Mouse (Mus musculus) erythroblast, adult 5-6 weeks (primary cell): Measurements from ENCODE around the gene Ssbp4. TPM values are rescaled to one million over a fixed set of nuclear protein-coding genes. Genes with fewer than 3 reads are reported as not detected.

ENCODE experiments used
- ATAC-seq: replicated peaks from 2 replicates; pipeline ENCODE4 v1.8.0; 2016; ENCODE audit warnings: moderate number of reproducible peaks, mild to moderate bottlenecking, moderate TSS enrichment, inconsistent platforms; ENCODE audit not compliant: poor library complexity, low FRiP score, severe bottlenecking
- total RNA-seq, 2 experiments: library from RNA; stranded (forward) in 1 of 2; stranded (reverse) in 1 of 2; fragments of 150-400 nt in 1 of 2; fragments of 200-764, 138-1000 nt in 1 of 2; gene quantifications; 2 replicates each; pipeline versions ENCODE4 v1.2.3 to v1.2.4; 2015 to 2017; ENCODE audit warnings: low replicate concordance in 2 of 2

Ssbp4 gene
- total RNA-seq, 2 experiments from 2014 or later: 6.3 TPM

GRCm38 (mm10) chr8:70561809-70562535 is 46.7 kb downstream of the Ssbp4 start:
- ATAC-seq: 0 out of 2 replicates have a peak, but pooled peaks have one; percentile 25

- ATAC-seq: no peak
Observed at GRCm38 (mm10) chr8:70561357-70561756, 47.3 kb downstream of the Ssbp4 start.

GRCm38 (mm10) chr8:70560564-70560963 is 48.1 kb downstream of the Ssbp4 start:
- no peak for ATAC-seq

- no peak for ATAC-seq
Observed at GRCm38 (mm10) chr8:70560096-70560495, 48.6 kb downstream of the Ssbp4 start.

GRCm38 (mm10) chr8:70558983-70559382 is 49.7 kb downstream of the Ssbp4 start:
- ATAC-seq: no peak

- ATAC-seq: no peak
Observed at GRCm38 (mm10) chr8:70558334-70558733, 50.3 kb downstream of the Ssbp4 start.

- ATAC-seq: no peak
Observed at GRCm38 (mm10) chr8:70555079-70555747, 53.5 kb downstream of the Ssbp4 start.

GRCm38 (mm10) chr8:70553740-70554139 is 54.9 kb downstream of the Ssbp4 start:
- ATAC-seq: no peak

GRCm38 (mm10) chr8:70552836-70553235 is 55.8 kb downstream of the Ssbp4 start:
- ATAC-seq: no peak

GRCm38 (mm10) chr8:70551558-70552161 is 57.0 kb downstream of the Ssbp4 start:
- ATAC-seq: no peak

- ATAC-seq: no peak
Observed at GRCm38 (mm10) chr8:70549412-70550184, 59.1 kb downstream of the Ssbp4 start.

GRCm38 (mm10) chr8:70547762-70548161 is 60.9 kb downstream of the Ssbp4 start:
- ATAC-seq: no peak

Other genes starting within 250 kb of the Ssbp4 start
- not detected in 2 replicates for gene Comp, start 235.3 kb downstream of the Ssbp4 start, total RNA-seq (2015; ENCODE audit: low replicate concordance)
- 0.43 TPM in 1 of 2 replicates, not detected in the other for gene Comp, start 235.3 kb downstream of the Ssbp4 start, total RNA-seq (2017; ENCODE audit: low replicate concordance)
- 4.2 and 4.4 TPM in 2 replicates for gene Crtc1, start 169.3 kb downstream of the Ssbp4 start, total RNA-seq (2015; ENCODE audit: low replicate concordance)
- gene Crtc1, start 169.3 kb downstream of the Ssbp4 start, total RNA-seq (2017; ENCODE audit: low replicate concordance): 1.7 and 2.0 TPM in 2 replicates
- gene Klhl26, start 131.9 kb downstream of the Ssbp4 start, total RNA-seq (2015; ENCODE audit: low replicate concordance): 0.38 and 1.7 TPM in 2 replicates
- 1.8 and 2.8 TPM in 2 replicates for gene Klhl26, start 131.9 kb downstream of the Ssbp4 start, total RNA-seq (2017; ENCODE audit: low replicate concordance)
- not detected in 2 replicates for gene Tmem59l, start 121.5 kb downstream of the Ssbp4 start, total RNA-seq (2015; ENCODE audit: low replicate concordance)
- gene Tmem59l, start 121.5 kb downstream of the Ssbp4 start, total RNA-seq (2017; ENCODE audit: low replicate concordance): not detected in 2 replicates
- gene Crlf1, start 115.7 kb downstream of the Ssbp4 start, total RNA-seq (2015; ENCODE audit: low replicate concordance): 3.7 TPM in 1 of 2 replicates, not detected in the other
- 2.5 TPM in 1 of 2 replicates, not detected in the other for gene Crlf1, start 115.7 kb downstream of the Ssbp4 start, total RNA-seq (2017; ENCODE audit: low replicate concordance)
- 2.9 and 14.0 TPM in 2 replicates for gene Rex1bd, start 102.1 kb downstream of the Ssbp4 start, total RNA-seq (2015; ENCODE audit: low replicate concordance)
- gene Rex1bd, start 102.1 kb downstream of the Ssbp4 start, total RNA-seq (2017; ENCODE audit: low replicate concordance): 5.2 and 9.5 TPM in 2 replicates
- gene Uba52, start 98.1 kb downstream of the Ssbp4 start, total RNA-seq (2015; ENCODE audit: low replicate concordance): 653 and 914 TPM in 2 replicates
- 249 and 1,009 TPM in 2 replicates for gene Uba52, start 98.1 kb downstream of the Ssbp4 start, total RNA-seq (2017; ENCODE audit: low replicate concordance)
- gene Fkbp8, start 81.1 kb downstream of the Ssbp4 start, total RNA-seq (2015; ENCODE audit: low replicate concordance): 27.1 and 47.4 TPM in 2 replicates
- 53.5 and 56.9 TPM in 2 replicates for gene Fkbp8, start 81.1 kb downstream of the Ssbp4 start, total RNA-seq (2017; ENCODE audit: low replicate concordance)
- 21.7 and 45.3 TPM in 2 replicates for gene Kxd1, start 80.9 kb downstream of the Ssbp4 start, total RNA-seq (2015; ENCODE audit: low replicate concordance)
- 10.9 and 18.1 TPM in 2 replicates for gene Kxd1, start 80.9 kb downstream of the Ssbp4 start, total RNA-seq (2017; ENCODE audit: low replicate concordance)
- 2.5 and 5.2 TPM in 2 replicates for gene Ell, start 69.4 kb downstream of the Ssbp4 start, total RNA-seq (2015; ENCODE audit: low replicate concordance)
- gene Ell, start 69.4 kb downstream of the Ssbp4 start, total RNA-seq (2017; ENCODE audit: low replicate concordance): 4.0 and 4.7 TPM in 2 replicates
- 3.8 and 6.1 TPM in 2 replicates for gene Isyna1, start 14.5 kb downstream of the Ssbp4 start, total RNA-seq (2015; ENCODE audit: low replicate concordance)
- 1.4 and 7.7 TPM in 2 replicates for gene Isyna1, start 14.5 kb downstream of the Ssbp4 start, total RNA-seq (2017; ENCODE audit: low replicate concordance)
- 5.4 and 9.0 TPM in 2 replicates for gene Lrrc25, start 7.3 kb upstream of the Ssbp4 start, total RNA-seq (2015; ENCODE audit: low replicate concordance)
- gene Lrrc25, start 7.3 kb upstream of the Ssbp4 start, total RNA-seq (2017; ENCODE audit: low replicate concordance): 0.98 and 2.3 TPM in 2 replicates
- gene Gdf15, start 23.6 kb upstream of the Ssbp4 start, total RNA-seq (2015; ENCODE audit: low replicate concordance): not detected in 2 replicates
- 0.60 TPM in 1 of 2 replicates, not detected in the other for gene Gdf15, start 23.6 kb upstream of the Ssbp4 start, total RNA-seq (2017; ENCODE audit: low replicate concordance)
- 1.2 and 5.9 TPM in 2 replicates for gene Pgpep1, start 51.5 kb upstream of the Ssbp4 start, total RNA-seq (2015; ENCODE audit: low replicate concordance)
- 0.28 and 1.4 TPM in 2 replicates for gene Pgpep1, start 51.5 kb upstream of the Ssbp4 start, total RNA-seq (2017; ENCODE audit: low replicate concordance)
- 41.1 and 51.6 TPM in 2 replicates for gene Lsm4, start 64.4 kb upstream of the Ssbp4 start, total RNA-seq (2015; ENCODE audit: low replicate concordance)
- gene Lsm4, start 64.4 kb upstream of the Ssbp4 start, total RNA-seq (2017; ENCODE audit: low replicate concordance): 20.9 and 26.2 TPM in 2 replicates
- gene Jund, start 90.1 kb upstream of the Ssbp4 start, total RNA-seq (2015; ENCODE audit: low replicate concordance): 29.2 and 53.9 TPM in 2 replicates
- 52.2 and 61.9 TPM in 2 replicates for gene Jund, start 90.1 kb upstream of the Ssbp4 start, total RNA-seq (2017; ENCODE audit: low replicate concordance)
- gene Iqcn, start 94.6 kb upstream of the Ssbp4 start, total RNA-seq (2015; ENCODE audit: low replicate concordance): not detected in 2 replicates
- gene Iqcn, start 94.6 kb upstream of the Ssbp4 start, total RNA-seq (2017; ENCODE audit: low replicate concordance): not detected in 2 replicates
- not detected in 2 replicates for gene Gm3336, start 109.7 kb upstream of the Ssbp4 start, total RNA-seq (2015; ENCODE audit: low replicate concordance)
- not detected in 2 replicates for gene Gm3336, start 109.7 kb upstream of the Ssbp4 start, total RNA-seq (2017; ENCODE audit: low replicate concordance)
- not detected in 2 replicates for gene Pde4c, start 114.8 kb upstream of the Ssbp4 start, total RNA-seq (2015; ENCODE audit: low replicate concordance)
- gene Pde4c, start 114.8 kb upstream of the Ssbp4 start, total RNA-seq (2017; ENCODE audit: low replicate concordance): not detected in 2 replicates
- not detected in 2 replicates for gene Rab3a, start 145.8 kb upstream of the Ssbp4 start, total RNA-seq (2015; ENCODE audit: low replicate concordance)
- gene Rab3a, start 145.8 kb upstream of the Ssbp4 start, total RNA-seq (2017; ENCODE audit: low replicate concordance): 1.5 TPM in 1 of 2 replicates, not detected in the other
- gene Mpv17l2, start 152.1 kb upstream of the Ssbp4 start, total RNA-seq (2015; ENCODE audit: low replicate concordance): 8.2 and 9.6 TPM in 2 replicates
- gene Mpv17l2, start 152.1 kb upstream of the Ssbp4 start, total RNA-seq (2017; ENCODE audit: low replicate concordance): 3.8 and 6.4 TPM in 2 replicates
- gene Pik3r2, start 167.8 kb upstream of the Ssbp4 start, total RNA-seq (2015; ENCODE audit: low replicate concordance): 4.8 and 12.1 TPM in 2 replicates
- 5.9 and 6.3 TPM in 2 replicates for gene Pik3r2, start 167.8 kb upstream of the Ssbp4 start, total RNA-seq (2017; ENCODE audit: low replicate concordance)
- gene Mast3, start 196.2 kb upstream of the Ssbp4 start, total RNA-seq (2015; ENCODE audit: low replicate concordance): 21.7 and 29.2 TPM in 2 replicates
- 3.9 and 5.4 TPM in 2 replicates for gene Mast3, start 196.2 kb upstream of the Ssbp4 start, total RNA-seq (2017; ENCODE audit: low replicate concordance)
- not detected in 2 replicates for gene Il12rb1, start 199.6 kb upstream of the Ssbp4 start, total RNA-seq (2015; ENCODE audit: low replicate concordance)
- gene Il12rb1, start 199.6 kb upstream of the Ssbp4 start, total RNA-seq (2017; ENCODE audit: low replicate concordance): 0.14 and 0.51 TPM in 2 replicates
- gene Arrdc2, start 230.8 kb upstream of the Ssbp4 start, total RNA-seq (2015; ENCODE audit: low replicate concordance): 15.0 and 25.7 TPM in 2 replicates
- 18.1 and 30.8 TPM in 2 replicates for gene Arrdc2, start 230.8 kb upstream of the Ssbp4 start, total RNA-seq (2017; ENCODE audit: low replicate concordance)